Mouse (Mus musculus) ovary, adult 18-20 months (tissue): ENCODE data around the gene Cpt2.
A peak's percentile ranks its signal among the peaks of the same experiment; 100 is the strongest.

Experiments
- DNase-seq: peaks from one replicate; pipeline ENCODE4 v3.0.0; 2022; ENCODE audit warnings: low spot score, mixed read lengths

Gene Cpt2

GRCm38 (mm10) chr4:107923145-107923802 lies at the start of gene Cpt2:
Cpt2 (minus strand) TSS chr4:107923610.
- peak; percentile 92 for DNase-seq

DNA sequence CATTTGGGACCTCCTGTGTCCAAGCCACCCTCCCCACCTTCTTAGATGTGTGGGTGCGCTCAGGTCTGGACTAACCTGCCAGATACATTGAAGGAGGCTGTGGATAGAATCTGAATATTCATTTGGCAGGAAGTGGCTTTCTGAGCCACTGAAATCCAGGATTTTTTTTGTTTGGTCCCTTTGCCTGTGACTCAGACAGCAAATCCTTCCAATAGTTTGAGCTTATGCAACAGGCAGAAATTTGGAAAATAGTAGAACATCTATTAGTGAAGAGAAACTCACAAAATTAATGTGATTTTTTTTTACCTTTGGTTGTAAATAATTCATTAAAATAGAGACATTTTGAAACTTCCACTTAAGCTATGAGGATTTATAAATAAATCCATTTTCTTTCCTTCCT lies 47.8 kb upstream of the Cpt2 start:
- DNase-seq = no peak

DNA sequence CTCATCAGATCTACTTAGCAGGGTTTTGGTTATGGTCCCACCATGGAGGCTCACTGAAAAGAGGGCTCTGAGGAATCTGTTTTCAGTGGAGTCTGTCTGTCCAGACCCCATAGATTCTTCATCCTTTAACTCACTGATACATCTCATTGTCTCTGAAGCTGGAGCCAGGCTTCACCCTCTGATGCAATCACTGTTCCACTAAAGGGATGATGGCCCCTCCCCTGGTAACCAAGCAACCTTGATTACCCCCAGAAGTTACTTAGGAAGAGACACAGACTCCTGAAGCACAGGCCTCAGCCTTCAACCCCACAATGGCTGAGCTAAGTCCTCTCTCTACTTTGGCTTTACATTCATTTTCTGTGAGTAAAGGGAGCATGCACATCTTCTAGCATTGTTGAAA lies 46.4 kb upstream of the Cpt2 start:
- no peak for DNase-seq

DNA sequence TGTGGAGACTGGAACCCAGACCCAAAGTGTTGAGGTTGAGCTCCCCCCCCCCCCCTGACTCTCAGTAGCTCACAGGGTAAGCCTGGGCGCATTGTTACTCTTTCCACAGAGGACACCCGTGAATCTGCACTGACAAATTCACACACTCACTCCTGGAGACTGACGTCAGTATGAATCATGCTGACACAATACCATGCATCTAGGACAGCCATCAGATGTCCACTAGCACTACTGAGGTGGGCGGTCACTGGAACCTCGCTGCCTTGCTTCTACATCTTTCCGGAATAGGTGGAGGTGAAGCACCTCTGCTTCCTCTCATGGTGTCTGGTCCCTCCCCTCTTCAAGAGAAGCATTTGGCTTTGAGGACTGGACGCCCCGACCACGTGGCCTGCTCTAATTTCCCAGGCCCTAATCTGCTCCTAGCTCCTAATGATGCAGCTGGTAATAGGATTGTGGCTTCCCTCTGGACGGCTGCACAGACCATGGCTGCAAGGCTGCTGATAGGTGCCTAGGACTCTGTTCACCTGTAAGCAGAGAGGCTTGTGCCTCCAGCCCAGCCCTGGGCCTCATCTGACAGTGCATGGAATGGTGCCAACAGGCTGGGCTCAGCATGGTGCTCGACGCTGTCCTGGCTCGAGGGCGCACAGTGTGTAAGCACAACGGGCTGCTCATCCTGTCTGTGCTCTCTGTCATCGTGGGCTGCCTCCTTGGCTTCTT lies 44.7 kb upstream of the Cpt2 start, which contains the start of gene Slc1a7:
Gene Slc1a7 (plus strand): TSS at position 367 of the 717 bp plus-strand sequence.
- DNase-seq = no peak

DNA sequence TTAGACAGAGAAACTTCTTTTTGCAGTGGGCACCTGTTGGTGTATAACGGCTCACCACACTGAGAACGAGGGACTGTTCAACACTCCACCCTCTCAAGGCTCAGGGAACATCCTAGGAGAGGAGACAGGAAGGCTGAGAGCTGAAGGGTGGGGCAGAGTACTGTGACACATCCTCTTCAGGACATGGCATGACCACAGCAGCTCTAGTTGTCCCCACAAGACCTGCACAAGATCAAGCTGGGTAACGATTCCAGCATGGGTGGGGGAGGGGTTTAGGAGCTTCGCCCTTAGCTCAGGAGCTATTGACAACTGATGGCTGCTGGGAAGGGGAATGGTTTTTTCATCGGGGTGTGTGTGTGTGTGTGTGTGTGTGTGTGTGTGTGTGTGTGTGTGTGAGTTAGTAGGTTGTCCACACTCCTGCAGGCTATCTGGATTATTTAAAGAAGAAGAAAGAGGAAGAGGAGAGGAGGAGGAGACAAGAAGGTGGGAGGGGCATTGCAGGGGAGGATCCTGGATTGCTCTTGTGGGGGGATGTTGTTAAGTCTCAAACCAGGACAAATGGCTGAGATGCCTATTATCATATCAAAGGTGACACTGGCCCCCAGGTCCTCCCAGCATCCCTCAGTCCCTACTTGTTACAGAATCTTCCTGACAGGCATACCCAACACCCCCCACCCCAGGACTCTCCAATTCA lies 43.2 kb upstream of the Cpt2 start:
- DNase-seq = no peak

- no peak for DNase-seq
These were observed 39.4 kb upstream of the Cpt2 start for GRCm38 (mm10) chr4:107962792-107963191.

DNA sequence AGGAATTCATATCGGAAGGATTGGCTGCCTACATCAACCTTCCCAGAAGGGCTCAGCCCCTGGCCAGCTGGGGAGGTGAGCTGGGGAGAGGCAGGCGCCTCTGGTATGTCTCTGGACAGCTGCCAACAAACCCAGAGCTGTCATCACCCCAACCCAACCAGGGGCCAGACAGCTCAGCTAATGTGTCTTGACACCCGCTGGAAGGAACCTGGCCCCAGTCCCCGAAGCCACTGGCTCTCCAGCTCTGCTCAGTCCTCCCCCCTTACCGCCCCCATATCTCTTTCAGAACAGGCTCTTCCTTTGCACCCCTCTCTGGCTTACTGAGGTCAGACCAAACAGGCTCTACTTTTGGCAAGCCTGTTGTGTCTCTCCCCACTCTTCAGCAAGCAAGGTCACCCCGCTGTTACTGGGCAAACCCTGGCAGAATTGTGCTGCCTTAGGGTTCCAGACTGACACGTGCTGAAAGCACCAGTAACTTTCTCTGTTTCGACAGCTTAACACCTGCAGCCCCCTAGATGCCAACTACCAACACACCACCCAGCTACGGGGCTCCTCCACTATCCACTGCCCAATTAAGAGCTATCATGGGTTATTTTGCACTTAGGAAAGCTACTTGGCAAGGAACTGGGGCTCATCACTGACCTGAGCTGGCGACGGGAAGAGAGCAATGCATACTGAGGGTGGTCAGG lies 38.8 kb upstream of the Cpt2 start:
- peak; percentile 55 for DNase-seq

DNA sequence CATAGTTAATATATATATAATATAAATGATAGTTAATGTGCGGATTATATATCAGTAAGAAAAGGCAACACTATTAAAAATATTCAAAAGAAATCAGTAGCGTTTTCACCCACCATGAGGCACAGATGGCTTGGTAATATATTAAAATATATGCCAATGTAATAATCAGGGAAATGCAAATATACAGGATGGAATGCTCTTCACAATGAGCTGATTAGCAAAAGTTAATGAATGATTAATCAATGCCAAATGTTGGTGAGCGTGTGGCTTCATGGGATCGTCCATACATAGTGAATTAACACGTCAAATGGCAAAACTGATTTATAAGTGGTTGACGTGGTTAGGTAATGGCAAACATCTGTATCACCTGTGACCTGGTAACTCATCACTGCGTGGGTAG lies 35.1 kb upstream of the Cpt2 start:
- DNase-seq = no peak

DNA sequence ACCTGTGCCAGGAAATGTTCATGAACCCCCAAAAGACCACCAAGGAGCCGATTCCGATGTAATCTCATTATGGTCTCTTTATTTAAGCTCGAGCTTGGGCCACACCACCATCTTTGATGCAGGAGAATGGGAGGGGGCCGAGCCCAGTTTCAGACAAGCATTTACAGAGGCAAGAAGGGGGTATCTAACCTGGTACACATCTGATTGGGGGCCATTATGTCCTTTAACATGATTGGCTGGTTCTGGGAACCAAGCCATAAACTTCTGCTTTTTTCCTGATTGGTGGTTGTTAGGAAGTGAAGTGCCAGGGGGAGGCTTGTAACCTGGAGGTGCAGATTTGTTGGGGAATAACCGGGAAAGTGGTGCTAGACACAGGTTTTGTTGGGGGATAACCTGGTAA lies 32.3 kb upstream of the Cpt2 start:
- no peak for DNase-seq

DNA sequence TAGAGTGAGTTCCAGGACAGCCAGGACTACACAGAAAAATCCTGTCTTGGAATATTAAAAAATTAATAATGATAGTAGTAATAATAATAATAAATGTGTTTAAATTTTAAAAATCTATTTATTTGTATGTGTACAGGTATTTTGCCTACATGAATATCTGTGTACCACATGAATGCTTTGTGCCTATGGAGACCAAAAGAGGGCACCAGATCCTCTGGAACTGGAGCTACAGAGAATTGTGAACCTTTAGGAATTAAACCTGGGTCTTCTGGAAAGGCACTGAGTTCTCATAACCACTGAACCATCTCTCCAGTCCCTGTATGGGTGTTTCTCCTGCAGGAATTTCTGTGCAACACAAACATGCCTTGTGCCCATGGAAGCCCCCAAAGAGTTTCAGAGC lies 29.4 kb upstream of the Cpt2 start:
- no peak for DNase-seq

- DNase-seq = no peak
These were observed 26.5 kb upstream of the Cpt2 start for GRCm38 (mm10) chr4:107949918-107950317.

- DNase-seq = no peak
These were observed 20.7 kb upstream of the Cpt2 start for GRCm38 (mm10) chr4:107944141-107944540.

DNA sequence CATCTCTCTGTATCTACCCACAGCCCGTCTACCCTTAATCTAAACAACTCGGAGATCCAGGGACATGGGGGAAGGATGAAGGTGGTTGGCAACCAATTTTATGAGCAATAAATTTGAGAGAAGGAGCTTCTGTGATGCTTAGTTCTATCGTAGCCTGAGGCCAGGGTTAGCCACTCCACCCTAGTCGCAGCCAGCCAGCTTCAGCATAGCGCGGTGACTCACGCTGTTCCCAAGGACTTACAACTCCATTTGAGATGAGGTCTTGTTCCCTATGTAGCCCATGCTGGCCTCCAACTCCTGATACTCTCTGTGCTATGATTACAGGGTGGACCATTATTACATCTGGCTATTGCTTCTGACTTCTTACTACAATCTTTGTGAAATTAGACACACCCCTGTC lies 19.3 kb upstream of the Cpt2 start:
- DNase-seq = no peak

- no peak for DNase-seq
These were observed 14.7 kb upstream of the Cpt2 start for GRCm38 (mm10) chr4:107938124-107938523.

GRCm38 (mm10) chr4:107937338-107937737 lies 13.9 kb upstream of the Cpt2 start:
- DNase-seq = peak; percentile 39

GRCm38 (mm10) chr4:107935254-107935653 lies 11.8 kb upstream of the Cpt2 start:
- no peak for DNase-seq

- DNase-seq = peak; percentile 38
These were observed 9.8 kb upstream of the Cpt2 start for GRCm38 (mm10) chr4:107933239-107933638.

- DNase-seq = no peak
These were observed 8.0 kb upstream of the Cpt2 start for GRCm38 (mm10) chr4:107931453-107931852.

- DNase-seq = no peak
These were observed 5.3 kb upstream of the Cpt2 start for GRCm38 (mm10) chr4:107928726-107929125.

DNA sequence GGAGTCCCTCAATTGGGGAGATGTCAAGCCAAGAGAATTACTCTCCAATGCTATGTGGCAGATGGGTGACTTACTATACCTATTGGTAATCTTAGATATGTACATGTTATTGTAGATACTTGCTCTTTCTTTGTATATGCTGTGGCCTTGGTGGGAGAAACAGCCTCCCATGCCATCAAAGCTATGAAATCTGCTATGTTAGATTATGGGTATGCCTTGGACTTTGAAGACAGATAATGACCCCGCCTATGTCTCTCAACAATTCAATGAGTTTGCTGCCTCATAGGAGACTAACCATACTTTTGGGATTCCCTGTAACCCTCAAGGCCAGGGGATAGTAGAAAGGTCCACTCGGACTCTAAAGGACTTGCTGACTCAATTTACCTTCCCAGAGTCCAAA lies 4.9 kb upstream of the Cpt2 start:
- DNase-seq = no peak

DNA sequence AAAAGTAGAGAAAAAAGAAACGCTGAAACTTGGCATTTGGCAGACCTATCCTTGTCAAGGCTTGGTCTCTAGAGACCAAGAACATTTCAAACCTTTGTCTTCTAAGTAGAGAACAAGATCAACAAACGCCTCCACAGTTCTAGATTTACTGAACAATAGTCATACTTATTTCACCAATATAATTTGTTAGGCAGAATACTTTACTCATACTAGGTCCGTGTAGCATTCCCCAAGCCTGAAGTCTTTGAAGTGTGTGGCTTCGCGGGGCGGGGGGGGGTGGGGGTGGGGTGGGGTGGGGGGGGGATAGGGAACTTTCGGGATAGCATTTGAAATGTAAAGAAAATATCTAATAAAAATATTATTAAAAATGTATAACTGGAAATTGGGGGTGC lies 389 bp upstream of the Cpt2 start:
- DNase-seq = no peak

DNA sequence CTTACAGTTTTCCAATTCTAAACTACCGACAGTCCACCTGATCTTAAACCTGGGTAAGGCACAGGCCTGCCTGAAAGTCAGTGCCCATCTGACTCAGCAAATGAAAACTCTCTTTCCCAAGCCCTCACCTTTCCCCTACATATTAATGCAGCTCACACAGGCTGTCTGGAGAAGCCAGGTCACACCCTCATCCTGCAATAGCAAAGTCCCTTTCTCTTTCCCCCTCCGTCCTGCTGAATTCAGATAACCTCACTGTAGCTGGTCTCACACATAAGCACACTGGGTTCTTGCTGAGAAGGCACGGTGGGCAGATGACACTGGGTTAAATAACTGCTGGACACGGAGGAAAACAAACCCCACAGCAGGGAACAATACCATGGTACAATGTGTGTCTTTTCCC lies 1.5 kb downstream of the Cpt2 start:
- DNase-seq = no peak
